Mouse (Mus musculus) olfactory bulb, adult 2 months (tissue): ENCODE data around the gene Apbb2.

Source experiments
- CTCF ChIP-seq: fragments of 200-500 bp; IDR thresholded peaks from 2 replicates; pipeline ENCODE4 v1.5.1; 2012; ENCODE audit warnings: low read depth, mild to moderate bottlenecking, low read length, moderate library complexity; ENCODE audit not compliant: insufficient read depth
- POLR2A ChIP-seq: fragments of 200-500 bp; IDR thresholded peaks from 2 replicates; pipeline ENCODE4 v1.6.1; 2012; ENCODE audit warnings: mild to moderate bottlenecking, low read depth, low read length, moderate library complexity; ENCODE audit not compliant: insufficient read depth

DNA sequence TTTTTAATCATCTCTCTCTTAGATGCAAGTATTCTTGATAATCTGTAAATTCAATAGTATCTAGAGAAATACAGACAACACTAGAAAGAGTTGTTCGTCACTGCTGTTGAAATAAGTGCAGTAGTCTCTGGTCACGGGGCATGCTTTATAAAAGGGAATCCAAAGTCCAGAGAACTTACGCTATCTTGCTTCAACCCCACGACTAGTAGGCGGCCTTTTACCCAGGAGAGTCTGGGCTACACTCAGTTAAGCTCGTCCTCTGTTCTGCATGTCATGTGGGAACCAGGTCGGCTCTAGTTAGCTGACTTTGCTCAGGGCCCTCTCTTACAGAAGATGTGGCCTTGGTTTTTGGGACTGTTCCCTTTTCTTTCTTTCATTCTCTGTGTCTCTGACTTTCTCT is 289.8 kb downstream of the Apbb2 start:
- TF ChIP-seq CTCF (no peak), POLR2A (no peak)
